Mouse (Mus musculus) C3H10T1/2 (cell line): ENCODE results near the gene Ikbip. TPM values are rescaled to one million over a fixed set of nuclear protein-coding genes. Genes with fewer than 3 reads are reported as not detected.

Source experiments
- polyA plus RNA-seq, 2 experiments: library from polyadenylated mRNA; unstranded; fragments of >200 nt; fragmentation: generic; extraction: Trizol; gene quantifications; one replicate each; pipeline ENCODE4 v1.2.1; 2012; ENCODE audit warnings: missing spikeins in 2 of 2

The Ikbip gene
- 10 to 100 TPM in 1 of 2 experiments, 1 to 10 TPM in 1; 3.1 to 29.7 TPM for polyA plus RNA-seq

DNA sequence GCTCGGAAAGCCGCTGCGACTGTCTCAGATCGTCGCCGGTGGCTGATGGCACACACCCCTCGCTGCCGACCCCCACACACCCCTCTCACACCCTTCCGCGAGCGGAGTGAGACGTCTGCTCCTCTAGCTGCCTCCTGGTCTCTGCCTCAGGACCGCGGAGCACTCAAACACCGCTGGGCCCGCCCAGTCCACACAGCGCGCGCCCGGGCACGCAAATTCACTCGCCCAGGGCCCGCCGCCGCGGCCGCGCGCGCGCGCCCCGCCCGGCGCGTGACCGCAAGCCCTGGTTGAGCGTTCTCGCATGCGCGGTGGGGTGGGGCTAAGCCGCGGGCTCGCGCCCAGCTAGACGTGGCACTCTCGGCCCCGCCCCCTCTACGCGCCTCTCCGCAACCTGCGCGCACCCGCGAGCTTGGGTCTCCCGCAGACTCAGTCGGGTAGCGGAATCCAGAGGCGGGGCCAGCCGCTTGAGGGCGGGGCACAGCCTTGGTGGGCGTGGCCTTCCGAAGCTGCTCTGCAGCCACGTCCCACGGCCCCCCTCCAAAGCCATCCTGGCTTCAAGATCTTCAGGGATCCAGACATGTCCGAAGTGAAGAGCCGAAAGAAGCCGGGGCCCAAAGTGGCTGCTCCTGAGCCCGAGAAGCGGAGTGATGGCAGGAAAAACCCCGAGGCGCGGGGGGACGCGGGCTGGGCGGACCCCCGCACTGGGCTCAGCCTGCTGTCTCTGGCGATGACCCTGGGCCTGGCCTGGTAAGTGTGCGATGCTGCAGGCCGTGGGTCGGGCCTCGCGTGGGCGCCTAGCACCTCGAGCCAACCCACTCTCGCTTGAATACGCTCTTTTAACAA lies at the start of gene Ikbip, which contains the start of gene Apaf1:
Ikbip (plus strand) TSS at position 391 of the 843 bp plus-strand sequence.
Apaf1 (minus strand) TSS at position 221 of the 843 bp plus-strand sequence.

DNA sequence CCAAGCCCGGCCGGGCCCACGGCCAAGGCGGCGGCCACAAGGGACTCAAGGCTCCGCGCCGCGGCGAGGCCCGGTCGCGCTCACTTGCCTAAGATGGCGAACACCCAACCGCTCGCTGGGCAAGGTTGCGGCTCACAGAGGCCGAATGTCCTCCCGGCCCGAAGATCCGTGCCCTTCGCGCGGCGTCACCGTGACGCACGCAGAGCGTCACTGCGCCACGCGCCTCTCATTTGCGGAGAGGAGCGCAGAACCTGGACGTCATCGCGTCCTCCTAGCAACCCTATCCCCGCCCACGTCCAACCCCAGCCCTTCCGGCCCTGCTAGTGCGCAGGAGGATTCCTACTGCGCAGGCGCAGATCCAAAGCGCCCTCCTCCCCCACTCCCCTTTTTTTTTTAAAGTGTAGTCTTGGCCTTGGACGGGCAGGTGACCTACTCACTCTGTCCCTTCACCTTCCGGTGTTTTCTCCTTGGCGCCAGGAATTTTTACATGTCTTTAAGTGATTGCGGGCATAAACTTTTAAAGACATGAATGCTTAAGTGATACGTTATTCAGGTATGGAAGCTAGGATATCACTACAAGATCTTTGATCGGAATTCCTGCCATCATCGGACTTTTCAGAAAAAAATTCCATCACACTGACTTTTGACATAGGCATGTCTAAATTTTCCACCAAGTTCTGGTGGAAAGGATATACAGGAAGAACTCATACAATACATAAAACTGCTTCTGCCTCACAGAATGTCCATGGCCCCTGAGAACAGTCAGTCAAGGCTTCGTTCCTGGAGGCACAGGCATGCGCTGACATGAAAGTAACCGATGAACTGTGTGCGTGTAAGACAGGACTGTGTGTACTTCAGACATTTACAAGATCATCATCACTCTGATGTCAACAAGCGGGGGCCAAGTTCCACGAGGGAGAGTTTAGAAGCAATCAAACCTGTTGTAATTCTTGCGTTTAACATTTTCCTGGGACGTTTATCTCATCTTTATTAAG lies 41.4 kb downstream of the Ikbip start, which contains the start of gene Slc25a3:
Slc25a3 (minus strand) TSS at position 232 of the 995 bp plus-strand sequence.

Other genes with a start within 250 kb of the Ikbip start
- 1 to 10 TPM; 1.6 to 9.5 TPM for gene Apaf1, start 170 bp upstream of the Ikbip start, polyA plus RNA-seq
- gene Slc25a3, start 41.1 kb downstream of the Ikbip start, polyA plus RNA-seq = 100 to 1,000 TPM; 499 to 673 TPM
- gene Tmpo, start 98.4 kb downstream of the Ikbip start, polyA plus RNA-seq = 10 to 100 TPM; 16.2 to 67.4 TPM